Mouse (Mus musculus): ENCODE measurements around the gene Fcrlb. TPM values are rescaled to one million over a fixed set of nuclear protein-coding genes. Genes with fewer than 3 reads are reported as not detected.

Fcrlb gene
- polyA plus RNA-seq, 1 experiment from 2014 or later: 0.12 TPM

Other genes starting within 250 kb of the Fcrlb start
- gene Atf6, start 45.2 kb downstream of the Fcrlb start, polyA plus RNA-seq (2015; fragmentation: Nextera tagmentation; extraction: Ambion mirVana): 8.9 and 9.2 TPM in 2 replicates
- gene Gm26620, start 27.9 kb downstream of the Fcrlb start, polyA plus RNA-seq (2015; fragmentation: Nextera tagmentation; extraction: Ambion mirVana): 0.33 and 0.72 TPM in 2 replicates
- 41.0 and 43.5 TPM in 2 replicates for gene Dusp12, start 27.4 kb downstream of the Fcrlb start, polyA plus RNA-seq (2015; fragmentation: Nextera tagmentation; extraction: Ambion mirVana)
- not detected in 2 replicates for gene Fcrla, start 14.6 kb upstream of the Fcrlb start, polyA plus RNA-seq (2015; fragmentation: Nextera tagmentation; extraction: Ambion mirVana)
- gene Fcgr2b, start 63.6 kb upstream of the Fcrlb start, polyA plus RNA-seq (2015; fragmentation: Nextera tagmentation; extraction: Ambion mirVana): 4.3 and 4.5 TPM in 2 replicates
- gene Fcgr4, start 106.0 kb upstream of the Fcrlb start, polyA plus RNA-seq (2015; fragmentation: Nextera tagmentation; extraction: Ambion mirVana): 0.53 and 1.8 TPM in 2 replicates
- 25.6 and 26.1 TPM in 2 replicates for gene Fcgr3, start 152.0 kb upstream of the Fcrlb start, polyA plus RNA-seq (2015; fragmentation: Nextera tagmentation; extraction: Ambion mirVana)
- 14.2 and 28.6 TPM in 2 replicates for gene Cfap126, start 201.0 kb upstream of the Fcrlb start, polyA plus RNA-seq (2015; fragmentation: Nextera tagmentation; extraction: Ambion mirVana)
- 261 and 274 TPM in 2 replicates for gene Sdhc, start 237.7 kb upstream of the Fcrlb start, polyA plus RNA-seq (2015; fragmentation: Nextera tagmentation; extraction: Ambion mirVana)
- 6.8 and 8.5 TPM in 2 replicates for gene Mpz, start 237.8 kb upstream of the Fcrlb start, polyA plus RNA-seq (2015; fragmentation: Nextera tagmentation; extraction: Ambion mirVana)